Mouse (Mus musculus) liver, embryonic 12.5 days (tissue): ENCODE measurements around the gene Pphln1. TPM values are rescaled to one million over a fixed set of nuclear protein-coding genes. Genes with fewer than 3 reads are reported as not detected.

Experiments used
- ATAC-seq: fragments of 200-750 bp; cut with Nextera tagmentation; 2 replicates; pipeline ENCODE4 v1.8.0; 2017; ENCODE audit warnings: moderate number of reproducible peaks, mild to moderate bottlenecking, moderate library complexity
- H3K27ac ChIP-seq: fragments of 300-500 bp; sonication (generic); 2 replicates; pipeline ENCODE4 v1.5.1; 2016; ENCODE audit warnings: mild to moderate bottlenecking
- H3K27me3 ChIP-seq: fragments of 300-500 bp; sonication (generic); replicated peaks from 2 replicates; pipeline ENCODE4 v1.6.1; 2016; ENCODE audit warnings: mild to moderate bottlenecking, moderate library complexity
- H3K36me3 ChIP-seq: fragments of 300-500 bp; sonication (generic); 2 replicates; pipeline ENCODE4 v1.6.1; 2016; ENCODE audit warnings: mild to moderate bottlenecking, moderate library complexity
- H3K4me1 ChIP-seq: fragments of 300-500 bp; sonication (generic); 2 replicates; pipeline ENCODE4 v1.6.1; 2016
- H3K4me2 ChIP-seq: fragments of 300-500 bp; sonication (generic); 2 replicates; pipeline ENCODE4 v1.6.1; 2016; ENCODE audit warnings: mild to moderate bottlenecking, moderate library complexity
- H3K4me3 ChIP-seq: fragments of 300-500 bp; sonication (generic); 2 replicates; pipeline ENCODE4 v1.5.1; 2016; ENCODE audit warnings: mild to moderate bottlenecking, moderate library complexity
- H3K9ac ChIP-seq: fragments of 300-500 bp; sonication (generic); 2 replicates; pipeline ENCODE4 v1.6.1; 2016; ENCODE audit warnings: mild to moderate bottlenecking, moderate library complexity
- H3K9me3 ChIP-seq: fragments of 300-500 bp; sonication (generic); replicated peaks from 2 replicates; pipeline ENCODE4 v1.6.1; 2016; ENCODE audit warnings: mild to moderate bottlenecking, moderate library complexity
- WGBS: fragments of 180-500 bp; shearing (Covaris S2); methylation state at CpG from one replicate; pipeline ENCODE4 v1.1.7; 2016; ENCODE audit not compliant: insufficient replicate concordance; 5-methylcytosine and 5-hydroxymethylcytosine counted together
- polyA plus RNA-seq: library from polyadenylated mRNA; unstranded; fragments of >200 nt; fragmentation: Nextera tagmentation; extraction: Ambion mirVana; gene quantifications from 2 replicates; pipeline ENCODE4 v1.2.1, GENCODE M21; 2016

Pphln1 gene
- polyA plus RNA-seq, 1 experiment from 2014 or later: 38.1 TPM

- Histone ChIP-seq H3K9ac (no peak overlapping the region), H3K27ac (no peak overlapping the region), H3K4me3 (no peak overlapping the region), H3K4me1 (peaks cover 9% of the 10 kb centered on the region; the same call in 1 of the 2 replicates), H3K27me3 (no peaks in the 10 kb centered on the region), H3K36me3 (peaks cover 5% of the 10 kb centered on the region), H3K4me2 (no peak overlapping the region), H3K9me3 (no peaks in the 10 kb centered on the region)
- WGBS: 87% methylated on average over 4 of the region's 4 CpGs
- ATAC-seq: no peak
These were observed 81.3 kb downstream of the Pphln1 start for GRCm38 (mm10) chr15:93479445-93479844.

GRCm38 (mm10) chr15:93481112-93481511, 83.0 kb downstream of the Pphln1 start:
- no peak for ATAC-seq
- Histone ChIP-seq H3K9ac (no peak overlapping the region), H3K4me3 (no peak overlapping the region), H3K36me3 (peaks cover 5% of the 10 kb centered on the region), H3K27me3 (no peaks in the 10 kb centered on the region), H3K27ac (no peak overlapping the region), H3K4me2 (no peak overlapping the region), H3K9me3 (no peaks in the 10 kb centered on the region), H3K4me1 (peaks cover 9% of the 10 kb centered on the region; the same call in 1 of the 2 replicates)
- WGBS: 88% methylated on average over 10 of the region's 10 CpGs

DNA sequence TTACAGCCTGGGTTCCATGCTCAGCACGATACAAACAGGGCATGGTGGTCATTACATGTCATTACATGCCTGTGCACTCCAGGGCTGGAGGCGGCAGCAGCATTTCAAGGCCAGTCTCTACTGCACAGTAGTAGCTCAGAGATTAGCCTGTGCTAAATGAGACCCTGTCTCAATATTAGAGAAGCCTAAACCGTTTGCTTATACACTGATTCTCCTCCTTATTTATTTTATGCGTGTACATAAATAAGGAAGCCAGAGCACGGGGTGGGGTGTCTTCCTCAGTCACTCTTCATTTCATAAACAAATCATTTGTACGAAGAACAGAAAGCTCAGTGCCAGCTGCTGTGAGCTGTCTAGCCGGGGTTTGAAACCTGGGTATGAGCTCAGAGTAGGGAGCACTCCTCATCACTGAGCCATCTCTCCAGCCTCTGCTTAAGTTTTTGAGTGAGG, 86.1 kb downstream of the Pphln1 start:
- no peaks in the 10 kb centered on the region for H3K4me1 ChIP-seq
- ATAC-seq: no peak
- no peaks in the 10 kb centered on the region for H3K27me3 ChIP-seq
- no peak overlapping the region for H3K4me3 ChIP-seq
- H3K4me2 ChIP-seq: no peak overlapping the region
- peaks cover 20% of the 10 kb centered on the region for H3K36me3 ChIP-seq
- WGBS: 75% methylated on average over 7 of the region's 7 CpGs
- no peak overlapping the region for H3K27ac ChIP-seq
- no peaks in the 10 kb centered on the region for H3K9me3 ChIP-seq
- no peak overlapping the region for H3K9ac ChIP-seq

- Histone ChIP-seq H3K9me3 (no peaks in the 10 kb centered on the region), H3K27me3 (no peaks in the 10 kb centered on the region), H3K9ac (no peak overlapping the region), H3K4me1 (no peaks in the 10 kb centered on the region; the same call in 1 of the 2 replicates), H3K36me3 (peaks cover 26% of the 10 kb centered on the region), H3K4me2 (no peak overlapping the region), H3K4me3 (no peak overlapping the region), H3K27ac (no peak overlapping the region)
- ATAC-seq: no peak
- WGBS: 66% methylated on average over 3 of the region's 3 CpGs
These were observed 87.1 kb downstream of the Pphln1 start for GRCm38 (mm10) chr15:93485252-93485651.

- H3K36me3 ChIP-seq: peaks cover 31% of the 10 kb centered on the region
- ATAC-seq: no peak
- no peaks in the 10 kb centered on the region; the same call in 1 of the 2 replicates for H3K4me1 ChIP-seq
- no peak overlapping the region for H3K9ac ChIP-seq
- no peaks in the 10 kb centered on the region for H3K27me3 ChIP-seq
- H3K9me3 ChIP-seq: no peaks in the 10 kb centered on the region
- WGBS: 79% methylated on average over 7 of the region's 7 CpGs
- H3K27ac ChIP-seq: no peak overlapping the region; the same call in 1 of the 2 replicates
- H3K4me3 ChIP-seq: no peak overlapping the region
- H3K4me2 ChIP-seq: no peak overlapping the region
These were observed 87.9 kb downstream of the Pphln1 start for GRCm38 (mm10) chr15:93486066-93486465.

DNA sequence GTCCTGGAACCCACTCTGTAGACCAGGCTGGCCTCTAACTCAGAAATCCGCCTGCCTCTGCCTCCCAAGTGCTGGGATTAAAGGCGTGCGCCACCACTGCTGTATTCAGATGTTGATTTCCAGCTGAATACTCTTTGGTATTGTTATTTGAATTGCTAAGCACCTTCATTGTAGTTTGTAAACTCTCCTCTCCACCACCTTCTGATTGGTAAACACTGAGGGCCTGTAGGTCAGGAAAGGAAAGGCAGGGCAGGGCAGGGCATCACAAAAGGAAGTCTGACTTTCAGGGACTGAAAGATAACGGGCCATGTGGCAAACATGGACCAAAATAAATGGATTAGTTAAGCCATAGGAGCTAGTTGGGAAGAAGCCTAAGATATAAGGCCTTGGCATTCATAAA, 91.4 kb downstream of the Pphln1 start:
- whole genome bisulfite sequencing: 73% methylated on average over 4 of the region's 4 CpGs

GRCm38 (mm10) chr15:93494700-93495099, 96.5 kb downstream of the Pphln1 start:
- H3K4me2 ChIP-seq: no peak overlapping the region
- no peak overlapping the region for H3K9ac ChIP-seq
- WGBS: 61% methylated on average over 7 of the region's 7 CpGs
- H3K36me3 ChIP-seq: peaks cover 55% of the 10 kb centered on the region
- H3K9me3 ChIP-seq: no peaks in the 10 kb centered on the region
- H3K4me1 ChIP-seq: no peaks in the 10 kb centered on the region
- H3K27ac ChIP-seq: no peak overlapping the region
- no peaks in the 10 kb centered on the region for H3K27me3 ChIP-seq
- no peak for ATAC-seq
- H3K4me3 ChIP-seq: no peak overlapping the region

More for the DNA sequence above, 91.4 kb downstream of the Pphln1 start:
- no peaks in the 10 kb centered on the region for H3K27me3 ChIP-seq
- H3K4me2 ChIP-seq: no peak overlapping the region
- no peak for ATAC-seq
- peaks cover 46% of the 10 kb centered on the region for H3K36me3 ChIP-seq
- H3K27ac ChIP-seq: no peak overlapping the region
- H3K4me3 ChIP-seq: no peak overlapping the region
- no peak overlapping the region for H3K9ac ChIP-seq
- no peaks in the 10 kb centered on the region for H3K9me3 ChIP-seq
- H3K4me1 ChIP-seq: no peaks in the 10 kb centered on the region; the same call in 1 of the 2 replicates

GRCm38 (mm10) chr15:93499866-93500265, 101.7 kb downstream of the Pphln1 start:
- Histone ChIP-seq H3K4me2 (no peak overlapping the region), H3K36me3 (peaks cover 77% of the 10 kb centered on the region)
- 83% methylated on average over 9 of the region's 9 CpGs for WGBS

DNA sequence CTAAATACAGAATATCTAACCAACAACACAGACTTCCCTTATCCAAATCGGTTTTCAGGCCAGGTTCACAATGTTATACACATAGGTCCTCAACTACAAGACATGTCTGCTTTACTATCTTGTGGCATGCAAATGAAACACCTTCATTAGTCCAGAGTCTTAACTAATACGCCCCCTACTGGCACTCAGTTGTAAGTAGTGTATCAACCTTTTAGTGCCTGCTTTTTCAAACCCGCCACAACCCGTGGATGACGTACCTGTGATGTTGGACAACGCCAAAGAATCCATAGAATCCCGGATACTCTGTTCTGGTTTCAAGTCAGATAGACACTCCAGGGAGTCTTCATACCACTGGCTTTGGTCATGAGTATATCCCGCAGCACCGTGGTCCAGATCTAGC, 104.6 kb downstream of the Pphln1 start:
- Histone ChIP-seq H3K27ac (no peak overlapping the region), H3K4me1 (no peaks in the 10 kb centered on the region)
- WGBS: 84% methylated on average over 9 of the region's 9 CpGs

More at GRCm38 (mm10) chr15:93499866-93500265, 101.7 kb downstream of the Pphln1 start:
- H3K27me3 ChIP-seq: no peaks in the 10 kb centered on the region
- no peak overlapping the region for H3K9ac ChIP-seq
- no peaks in the 10 kb centered on the region for H3K4me1 ChIP-seq
- no peak for ATAC-seq
- no peak overlapping the region for H3K4me3 ChIP-seq
- no peaks in the 10 kb centered on the region for H3K9me3 ChIP-seq
- H3K27ac ChIP-seq: no peak overlapping the region

GRCm38 (mm10) chr15:93503201-93503745, 105.1 kb downstream of the Pphln1 start:
- ATAC-seq: no peak
- H3K36me3 ChIP-seq: peaks cover 93% of the 10 kb centered on the region
- WGBS: 90% methylated on average over 35 of the region's 35 CpGs

More for the DNA sequence above, 104.6 kb downstream of the Pphln1 start:
- H3K9me3 ChIP-seq: no peaks in the 10 kb centered on the region
- peaks cover 93% of the 10 kb centered on the region for H3K36me3 ChIP-seq
- no peak overlapping the region for H3K4me2 ChIP-seq
- ATAC-seq: no peak
- no peak overlapping the region for H3K9ac ChIP-seq
- no peaks in the 10 kb centered on the region for H3K27me3 ChIP-seq
- no peak overlapping the region for H3K4me3 ChIP-seq

DNA sequence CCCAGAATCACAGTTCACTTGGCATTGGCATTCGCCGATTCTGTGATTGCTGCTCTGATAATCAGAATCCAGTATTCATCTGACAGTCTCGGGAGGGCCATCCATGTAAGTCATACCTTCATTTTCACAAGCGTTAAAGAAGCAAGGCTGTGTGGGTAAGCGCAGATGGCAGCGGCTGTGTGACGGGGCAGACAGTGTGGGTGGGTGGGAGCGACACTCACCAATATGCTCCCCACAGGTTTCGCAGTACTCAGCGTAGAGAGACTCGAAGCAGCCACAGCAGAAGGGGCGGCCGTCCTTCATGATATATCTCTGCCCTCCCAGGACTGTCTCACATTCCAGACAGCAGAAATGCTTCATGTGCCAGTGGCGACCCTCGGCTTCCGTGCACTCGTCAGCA, 106.7 kb downstream of the Pphln1 start:
- 86% methylated on average over 17 of the region's 17 CpGs for WGBS
- ATAC-seq: no peak
- Histone ChIP-seq H3K27me3 (no peaks in the 10 kb centered on the region), H3K36me3 (peaks cover 90% of the 10 kb centered on the region), H3K27ac (no peak overlapping the region), H3K4me2 (no peak overlapping the region), H3K9me3 (no peaks in the 10 kb centered on the region), H3K4me1 (no peaks in the 10 kb centered on the region), H3K4me3 (no peak overlapping the region), H3K9ac (no peak overlapping the region)

More at GRCm38 (mm10) chr15:93503201-93503745, 105.1 kb downstream of the Pphln1 start:
- Histone ChIP-seq H3K27me3 (no peaks in the 10 kb centered on the region), H3K4me2 (no peak overlapping the region), H3K4me3 (no peak overlapping the region), H3K27ac (no peak overlapping the region), H3K9me3 (no peaks in the 10 kb centered on the region), H3K9ac (no peak overlapping the region), H3K4me1 (no peaks in the 10 kb centered on the region)

DNA sequence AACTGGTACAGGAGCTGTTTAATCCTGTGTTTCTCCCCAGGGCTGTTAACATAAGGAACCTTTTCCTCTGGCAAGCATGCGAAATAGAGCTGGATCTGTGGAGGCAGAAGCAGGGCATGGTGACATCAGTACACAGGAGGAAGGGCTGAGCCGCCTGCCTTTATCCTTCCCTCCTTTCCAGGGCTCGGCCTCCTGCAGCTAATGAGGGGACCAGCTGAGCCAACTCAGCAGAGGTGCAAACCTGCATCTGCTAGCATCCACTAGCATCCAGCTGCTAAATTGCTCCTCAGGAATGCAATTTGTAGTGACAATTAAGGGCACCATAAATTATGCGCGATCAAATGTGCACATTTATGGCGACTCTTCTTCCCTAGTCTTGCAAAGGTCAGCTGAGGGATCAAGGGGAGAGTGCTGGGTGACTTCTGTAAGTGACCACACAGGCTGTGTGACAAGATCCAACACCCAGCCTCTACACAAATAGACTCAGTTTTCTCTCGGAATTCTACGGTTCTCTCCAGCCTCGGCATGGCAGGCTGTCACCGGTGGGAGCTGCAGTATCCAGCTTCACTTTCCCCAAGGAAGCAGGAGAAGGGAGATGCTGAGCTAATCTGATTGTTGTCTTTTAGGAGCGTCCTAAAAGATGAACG, 112.7 kb downstream of the Pphln1 start:
- Histone ChIP-seq H3K9ac (no peak overlapping the region), H3K4me2 (no peak overlapping the region), H3K4me1 (peaks cover 27% of the 10 kb centered on the region), H3K36me3 (peaks cover 40% of the 10 kb centered on the region), H3K27me3 (no peaks in the 10 kb centered on the region), H3K9me3 (no peaks in the 10 kb centered on the region), H3K4me3 (no peak overlapping the region), H3K27ac (no peak overlapping the region)
- ATAC-seq: no peak
- 71% methylated on average over 12 of the region's 12 CpGs for WGBS
